Mouse (Mus musculus): Measurements from ENCODE around the gene Mtmr12. TPM values are rescaled to one million over a fixed set of nuclear protein-coding genes. Genes with fewer than 3 reads are reported as not detected.

Gene Mtmr12
- polyA plus RNA-seq, 1 experiment from 2014 or later, result 16.6 TPM

GRCm38 (mm10) chr15:12306188-12307071 lies 101.6 kb downstream of the Mtmr12 start:
- Histone ChIP-seq H3K9ac (no peak overlapping the region), H3K36me3 (no peaks in the 10 kb centered on the region), H3K4me3 (no peak overlapping the region), H3K4me2 (replicated peaks) (no peak overlapping the region), H3K9me3 (replicated peaks) (no peaks in the 10 kb centered on the region), H3K4me1 (no peaks in the 10 kb centered on the region), H3K27me3 (no peaks in the 10 kb centered on the region), H3K27ac (no peak overlapping the region)
- WGBS, result 64% methylated on average over 8 of the region's 8 CpGs
- ATAC-seq (ENCODE audit: low FRiP score), result no peak

GRCm38 (mm10) chr15:12307114-12307513 lies 102.3 kb downstream of the Mtmr12 start:
- H3K4me1 ChIP-seq, result no peaks in the 10 kb centered on the region
- no peak overlapping the region for H3K9ac ChIP-seq
- no peak overlapping the region for H3K27ac ChIP-seq
- no peaks in the 10 kb centered on the region for H3K9me3 ChIP-seq (replicated peaks)
- no peaks in the 10 kb centered on the region for H3K36me3 ChIP-seq
- no peaks in the 10 kb centered on the region for H3K27me3 ChIP-seq
- no peak for ATAC-seq (ENCODE audit: low FRiP score)
- no peak overlapping the region for H3K4me2 ChIP-seq (replicated peaks)
- no peak overlapping the region for H3K4me3 ChIP-seq
- WGBS, result 71% methylated on average over 4 of the region's 4 CpGs

- Histone ChIP-seq H3K27ac (no peak overlapping the region), H3K27me3 (no peaks in the 10 kb centered on the region), H3K9ac (no peak overlapping the region), H3K4me2 (replicated peaks) (no peak overlapping the region), H3K4me3 (no peak overlapping the region), H3K36me3 (no peaks in the 10 kb centered on the region), H3K4me1 (no peaks in the 10 kb centered on the region), H3K9me3 (replicated peaks) (no peaks in the 10 kb centered on the region)
- no peak for ATAC-seq (ENCODE audit: low FRiP score)
- WGBS, result 87% methylated on average over 5 of the region's 5 CpGs
These were observed 103.7 kb downstream of the Mtmr12 start for GRCm38 (mm10) chr15:12308539-12308938.

GRCm38 (mm10) chr15:12310676-12311075 lies 105.8 kb downstream of the Mtmr12 start:
- ATAC-seq (ENCODE audit: low FRiP score), result no peak
- WGBS, result 85% methylated on average over 4 of the region's 4 CpGs
- H3K9me3 ChIP-seq (replicated peaks), result no peaks in the 10 kb centered on the region
- no peaks in the 10 kb centered on the region for H3K36me3 ChIP-seq
- H3K9ac ChIP-seq, result no peak overlapping the region
- no peaks in the 10 kb centered on the region for H3K27me3 ChIP-seq
- H3K4me1 ChIP-seq, result no peaks in the 10 kb centered on the region
- H3K4me3 ChIP-seq, result no peak overlapping the region
- H3K4me2 ChIP-seq (replicated peaks), result no peak overlapping the region
- H3K27ac ChIP-seq, result no peak overlapping the region

- Histone ChIP-seq H3K9me3 (replicated peaks) (no peaks in the 10 kb centered on the region), H3K36me3 (no peaks in the 10 kb centered on the region), H3K4me1 (no peaks in the 10 kb centered on the region), H3K4me3 (no peak overlapping the region), H3K4me2 (replicated peaks) (no peak overlapping the region), H3K27ac (no peak overlapping the region), H3K27me3 (no peaks in the 10 kb centered on the region), H3K9ac (no peak overlapping the region)
- ATAC-seq (ENCODE audit: low FRiP score), result no peak
- 86% methylated on average over 7 of the region's 7 CpGs for WGBS
These were observed 106.6 kb downstream of the Mtmr12 start for GRCm38 (mm10) chr15:12311465-12311864.

DNA sequence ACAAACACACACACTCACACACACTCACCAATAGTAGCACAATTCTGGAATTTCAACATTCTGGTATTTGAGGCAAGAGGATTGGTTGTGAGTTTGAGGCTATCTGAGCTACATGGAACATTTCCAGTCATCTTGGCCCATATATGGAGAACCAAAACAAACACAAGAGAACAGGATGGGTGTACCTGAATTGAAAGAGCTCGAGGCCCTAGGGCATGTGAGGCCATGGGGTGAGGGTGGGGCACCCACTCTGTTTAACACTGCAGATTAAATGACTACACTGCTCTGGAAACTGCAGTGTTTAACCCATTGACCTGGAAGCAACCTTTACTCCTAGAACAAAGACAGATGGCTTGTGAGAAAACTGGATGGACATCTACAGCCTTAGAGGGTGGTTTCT lies 108.4 kb downstream of the Mtmr12 start:
- H3K9me3 ChIP-seq (replicated peaks), result no peaks in the 10 kb centered on the region
- no peaks in the 10 kb centered on the region for H3K36me3 ChIP-seq
- no peak overlapping the region for H3K4me2 ChIP-seq (replicated peaks)
- 21% methylated on average over 1 of the region's 1 CpGs for WGBS
- no peak for ATAC-seq (ENCODE audit: low FRiP score)
- peaks cover under 1% of the 10 kb centered on the region; the same call in 1 of the 2 replicates for H3K27me3 ChIP-seq
- H3K9ac ChIP-seq, result no peak overlapping the region
- no peaks in the 10 kb centered on the region for H3K4me1 ChIP-seq
- H3K27ac ChIP-seq, result no peak overlapping the region
- H3K4me3 ChIP-seq, result no peak overlapping the region

- Histone ChIP-seq H3K27ac (no peak overlapping the region), H3K4me2 (replicated peaks) (no peak overlapping the region), H3K9ac (no peak overlapping the region), H3K4me1 (no peaks in the 10 kb centered on the region), H3K9me3 (replicated peaks) (no peaks in the 10 kb centered on the region), H3K36me3 (no peaks in the 10 kb centered on the region), H3K27me3 (peaks cover 12% of the 10 kb centered on the region; the same call in 1 of the 2 replicates), H3K4me3 (no peak overlapping the region)
- no peak for ATAC-seq (ENCODE audit: low FRiP score)
- 86% methylated on average over 5 of the region's 5 CpGs for WGBS
These were observed 109.8 kb downstream of the Mtmr12 start for GRCm38 (mm10) chr15:12314584-12314983.

DNA sequence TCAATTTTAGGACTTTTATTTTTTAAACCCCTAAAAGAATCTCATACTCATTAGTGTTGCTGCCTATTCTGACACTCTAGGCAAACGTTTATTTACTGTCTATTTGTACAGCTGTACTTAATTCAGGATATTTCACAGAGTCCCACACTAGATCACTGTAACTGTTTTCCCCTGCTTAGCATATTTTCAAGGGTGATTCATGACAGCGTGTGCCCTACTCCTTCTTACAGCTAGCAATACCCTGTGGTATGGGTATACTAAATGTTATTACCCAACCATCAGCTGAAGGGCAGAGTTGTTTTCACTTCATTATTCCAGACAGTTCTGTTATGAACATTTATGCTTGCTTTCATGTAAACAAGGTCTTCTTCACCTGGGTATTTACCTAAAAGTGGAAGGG lies 111.2 kb downstream of the Mtmr12 start:
- no peaks in the 10 kb centered on the region for H3K36me3 ChIP-seq
- peaks cover 17% of the 10 kb centered on the region; the same call in 1 of the 2 replicates for H3K27me3 ChIP-seq
- H3K9ac ChIP-seq, result no peak overlapping the region
- WGBS, result 64% methylated on average over 2 of the region's 2 CpGs
- no peak overlapping the region for H3K4me3 ChIP-seq
- no peak overlapping the region for H3K27ac ChIP-seq
- no peaks in the 10 kb centered on the region for H3K9me3 ChIP-seq (replicated peaks)
- no peak overlapping the region for H3K4me2 ChIP-seq (replicated peaks)
- H3K4me1 ChIP-seq, result 0 out of 2 replicates have a peak, but pooled peaks cover 2% of the 10 kb centered on the region
- no peak for ATAC-seq (ENCODE audit: low FRiP score)

DNA sequence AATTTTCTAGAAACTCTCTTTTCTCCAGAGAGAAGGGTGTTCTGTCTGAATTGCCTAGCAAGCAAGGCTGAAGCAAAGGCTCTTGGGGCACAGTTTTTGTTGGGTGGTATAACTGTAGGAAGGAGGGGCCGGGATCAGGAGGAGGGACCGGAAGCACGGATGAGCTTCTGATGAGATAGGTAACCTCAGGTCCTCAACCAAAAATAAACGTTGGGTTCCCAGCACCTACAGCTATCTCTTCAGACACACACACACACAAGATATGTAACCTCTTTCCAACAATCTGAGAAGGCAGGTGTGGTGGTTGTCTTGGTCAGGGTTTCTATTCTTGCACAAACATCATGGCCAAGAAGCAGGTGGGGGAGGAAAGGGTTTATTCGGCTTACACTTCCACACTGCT lies 112.5 kb downstream of the Mtmr12 start:
- no peak overlapping the region for H3K4me3 ChIP-seq
- no peak for ATAC-seq (ENCODE audit: low FRiP score)
- no peaks in the 10 kb centered on the region for H3K9me3 ChIP-seq (replicated peaks)

DNA sequence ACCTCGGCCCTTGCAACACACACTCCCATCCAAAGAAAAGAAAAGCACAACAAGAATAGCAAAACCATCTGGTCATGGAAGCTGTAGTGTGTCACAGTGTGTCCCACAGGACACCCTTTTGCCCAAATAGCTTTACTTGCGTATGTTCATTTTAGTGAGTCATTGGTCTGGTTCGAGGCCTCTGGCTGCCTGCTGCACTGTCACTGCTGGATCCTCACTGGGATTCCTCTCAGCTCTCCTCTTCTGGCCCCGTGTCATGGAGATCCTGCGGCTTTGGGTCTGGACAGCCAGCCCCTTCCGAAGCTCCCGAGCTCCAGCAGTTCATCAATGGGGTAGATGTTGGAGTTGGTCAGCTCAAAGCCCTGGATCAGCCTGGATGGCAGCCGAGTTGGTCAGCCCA lies 113.6 kb downstream of the Mtmr12 start:
- H3K4me3 ChIP-seq, result no peak overlapping the region
- peaks cover 17% of the 10 kb centered on the region; the same call in 1 of the 2 replicates for H3K27me3 ChIP-seq
- H3K4me2 ChIP-seq (replicated peaks), result no peak overlapping the region
- peaks cover 11% of the 10 kb centered on the region for H3K4me1 ChIP-seq
- H3K9ac ChIP-seq, result no peak overlapping the region
- no peak for ATAC-seq (ENCODE audit: low FRiP score)
- H3K27ac ChIP-seq, result no peak overlapping the region
- H3K36me3 ChIP-seq, result no peaks in the 10 kb centered on the region
- H3K9me3 ChIP-seq (replicated peaks), result no peaks in the 10 kb centered on the region
- WGBS, result 78% methylated on average over 8 of the region's 8 CpGs

More for the DNA sequence above, 112.5 kb downstream of the Mtmr12 start:
- no peaks in the 10 kb centered on the region for H3K36me3 ChIP-seq
- H3K27ac ChIP-seq, result no peak overlapping the region
- peaks cover 17% of the 10 kb centered on the region; the same call in 1 of the 2 replicates for H3K27me3 ChIP-seq
- H3K4me1 ChIP-seq, result 0 out of 2 replicates have a peak, but pooled peaks cover 2% of the 10 kb centered on the region
- H3K9ac ChIP-seq, result no peak overlapping the region
- H3K4me2 ChIP-seq (replicated peaks), result no peak overlapping the region
- 80% methylated on average over 5 of the region's 5 CpGs for WGBS

- Histone ChIP-seq H3K4me3 (no peak overlapping the region), H3K27ac (no peak overlapping the region), H3K36me3 (no peaks in the 10 kb centered on the region), H3K9ac (no peak overlapping the region), H3K27me3 (peaks cover 17% of the 10 kb centered on the region; the same call in 1 of the 2 replicates), H3K4me2 (replicated peaks) (no peak overlapping the region), H3K9me3 (replicated peaks) (no peaks in the 10 kb centered on the region), H3K4me1 (peaks cover 22% of the 10 kb centered on the region)
- WGBS, result 43% methylated on average over 5 of the region's 5 CpGs
- ATAC-seq (ENCODE audit: low FRiP score), result no peak
These were observed 115.1 kb downstream of the Mtmr12 start for GRCm38 (mm10) chr15:12319889-12320288.

DNA sequence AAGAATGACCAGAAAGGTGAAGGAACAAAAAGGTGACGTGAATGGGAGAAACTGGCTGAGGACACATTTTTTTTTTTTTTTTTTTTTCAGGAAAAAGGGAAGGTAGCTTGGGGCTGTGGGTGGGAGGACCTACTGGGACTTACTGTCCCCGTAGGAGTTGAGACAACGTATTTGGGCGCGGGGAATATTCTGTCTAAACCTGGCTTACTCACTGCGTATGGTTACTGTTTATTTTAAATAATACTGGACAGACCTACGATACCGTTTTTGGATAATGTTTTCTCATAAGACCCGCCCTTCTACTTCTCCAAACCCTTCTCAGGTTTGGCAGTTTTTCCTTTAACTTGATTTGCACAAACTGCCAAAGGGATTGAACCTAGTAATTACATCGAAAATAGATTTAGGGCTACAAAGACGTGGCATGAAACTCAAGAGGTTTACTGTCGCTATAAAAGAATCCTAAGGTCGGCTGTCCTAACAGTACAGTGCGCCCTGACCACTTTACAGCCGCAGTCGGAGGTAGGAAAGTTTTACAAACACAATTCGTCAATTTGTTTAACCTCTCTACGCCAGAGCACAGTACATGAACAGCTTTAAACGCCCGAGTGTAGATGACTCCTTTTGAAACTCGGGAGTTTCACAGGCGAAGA lies 115.7 kb downstream of the Mtmr12 start:
- ATAC-seq (ENCODE audit: low FRiP score), result no peak; the same call in 1 of the 2 replicates
- H3K27ac ChIP-seq, result peak overlapping the region; percentile 96; the same call in 1 of the 2 replicates
- peak overlapping the region; percentile 98 for H3K4me3 ChIP-seq
- H3K36me3 ChIP-seq, result no peaks in the 10 kb centered on the region
- no peaks in the 10 kb centered on the region for H3K9me3 ChIP-seq (replicated peaks)
- H3K27me3 ChIP-seq, result peaks cover 17% of the 10 kb centered on the region; the same call in 1 of the 2 replicates
- peak overlapping the region; percentile 61 for H3K4me2 ChIP-seq (replicated peaks)
- H3K9ac ChIP-seq, result peak overlapping the region; percentile 99
- WGBS, result 6% methylated on average over 22 of the region's 22 CpGs
- H3K4me1 ChIP-seq, result peaks cover 22% of the 10 kb centered on the region
